Mouse (Mus musculus) lung, adult 2 months (tissue): Measurements from ENCODE around the gene Scube2.
A peak's percentile ranks its signal among the peaks of the same experiment; 100 is the strongest.

Source experiments
- CTCF ChIP-seq: fragments of 200-500 bp; IDR thresholded peaks from 2 replicates; pipeline ENCODE4 v1.5.1; 2011; ENCODE audit warnings: mild to moderate bottlenecking, low read length, control low read depth; ENCODE audit not compliant: insufficient read depth
- POLR2A ChIP-seq: fragments of 200-500 bp; IDR thresholded peaks from 2 replicates; pipeline ENCODE4 v1.6.1; 2011; ENCODE audit warnings: low read depth, mild to moderate bottlenecking, control low read depth, low read length, borderline replicate concordance; ENCODE audit errors: extremely low read depth

- TF ChIP-seq CTCF (peak; percentile 30), POLR2A (no peak)
Measured at GRCm38 (mm10) chr7:109792759-109793158, 72.7 kb downstream of the Scube2 start.
